Mouse (Mus musculus): ENCODE data around the gene Inpp1.

GRCm38 (mm10) chr1:52805041-52805440 lies 12.4 kb downstream of the Inpp1 start:
- TF ChIP-seq POLR2A (IDR thresholded peaks at IDR 0.05; ENCODE audit: insufficient read depth, low read depth, low read length) (no peak), CTCF (IDR thresholded peaks at IDR 0.05) (no peak), EP300 (IDR thresholded peaks at IDR 0.05; ENCODE audit: insufficient read depth, low read depth, low read length) (no peak)

Measured in heart, adult 2 months (tissue).